8 mouse cellular contexts compared by ENCODE assay signal in genomic region chr1:42693852-42694251, GRCm38 (mm10). TPM values are rescaled to one million over a fixed set of nuclear protein-coding genes. Genes with fewer than 3 reads are reported as not detected.
A peak's percentile ranks its signal among the peaks of the same experiment; 100 is the strongest.
DNase-seq lines count a peak whose midpoint lies in the region; ATAC-seq lines count a peak whose summit lies in the region.
"Had no signal": no experiment of that assay in that cellular context is flagged by ENCODE, and none has a peak within 500 bp of the region (broad histone marks: within the 10 kb centered on the region; RNA-seq: fewer than 3 reads in every experiment).

No protein-coding gene starts in this region.

- H3K36me3 ChIP-seq in liver, embryonic 11.5 days (ENCODE audit: control insufficient read depth, insufficient read depth, low read length): no peaks in the 10 kb centered on the region
- H3K36me3 ChIP-seq in embryonic facial prominence, embryonic 10.5 days (replicated peaks): peaks cover 16% of the 10 kb centered on the region
- H3K36me3 ChIP-seq in hindbrain, embryonic 15.5 days: no peaks in the 10 kb centered on the region
- H3K36me3 ChIP-seq in limb, embryonic 10.5 days: no peaks in the 10 kb centered on the region

- H3K27me3 ChIP-seq in liver, embryonic 11.5 days (replicated peaks; ENCODE audit: control insufficient read depth, insufficient read depth, low read length): peaks cover 98% of the 10 kb centered on the region
- peaks cover 97% of the 10 kb centered on the region for H3K27me3 ChIP-seq in embryonic facial prominence, embryonic 10.5 days (replicated peaks; ENCODE audit: low read depth, poor library complexity, severe bottlenecking)
- no peaks in the 10 kb centered on the region for H3K27me3 ChIP-seq in hindbrain, embryonic 15.5 days
- H3K27me3 ChIP-seq in limb, embryonic 10.5 days (ENCODE audit: low read depth, poor library complexity, severe bottlenecking): peaks cover 100% of the 10 kb centered on the region

- H3K4me1 ChIP-seq in liver, embryonic 11.5 days (replicated peaks; ENCODE audit: control insufficient read depth, insufficient read depth, low read length): peaks cover 2% of the 10 kb centered on the region
- H3K4me1 ChIP-seq in embryonic facial prominence, embryonic 10.5 days: peaks cover 40% of the 10 kb centered on the region
- H3K4me1 ChIP-seq in hindbrain, embryonic 15.5 days (replicated peaks): peaks cover 10% of the 10 kb centered on the region
- peaks cover 50% of the 10 kb centered on the region for H3K4me1 ChIP-seq in limb, embryonic 10.5 days

- no peak for ATAC-seq in liver, embryonic 11.5 days (replicated peaks; ENCODE audit: low FRiP score)
- ATAC-seq in hindbrain, embryonic 15.5 days (ENCODE audit: low FRiP score, low read depth): no peak

- H3K9me3 ChIP-seq in liver, embryonic 11.5 days (ENCODE audit: control insufficient read depth, low read length): no peaks in the 10 kb centered on the region
- no peaks in the 10 kb centered on the region for H3K9me3 ChIP-seq in embryonic facial prominence, embryonic 10.5 days
- no peaks in the 10 kb centered on the region for H3K9me3 ChIP-seq in hindbrain, embryonic 15.5 days
- H3K9me3 ChIP-seq in limb, embryonic 10.5 days (replicated peaks): no peaks in the 10 kb centered on the region

- DNase-seq in liver, embryonic 11.5 days (ENCODE audit: low spot score): no peak
- DNase-seq in liver: no peak
- peak; percentile 68 for DNase-seq in embryonic facial prominence, embryonic 10.5 days (ENCODE audit: low spot score)
- peak; percentile 69 for DNase-seq in limb, embryonic 10.5 days (ENCODE audit: low spot score)
- DNase-seq in retina, postnatal 1 day: peak; percentile 67
- no peak for DNase-seq in spleen, adult 18-20 months

- peak overlapping the region; percentile 40 for H3K4me3 ChIP-seq in liver, embryonic 11.5 days (ENCODE audit: low read depth, low read length)
- peak overlapping the region; percentile 74 for H3K4me3 ChIP-seq in embryonic facial prominence, embryonic 10.5 days
- H3K4me3 ChIP-seq in hindbrain, embryonic 15.5 days: peak overlapping the region; percentile 54
- H3K4me3 ChIP-seq in limb, embryonic 10.5 days: peak overlapping the region; percentile 53

- under 1% methylated on average over 22 of the region's 22 CpGs for WGBS in liver, embryonic 11.5 days
- WGBS in embryonic facial prominence, embryonic 10.5 days: under 1% methylated on average over 22 of the region's 22 CpGs
- under 1% methylated on average over 22 of the region's 22 CpGs for WGBS in hindbrain, embryonic 15.5 days
- WGBS in limb, embryonic 10.5 days: under 1% methylated on average over 22 of the region's 22 CpGs

- no peak overlapping the region for H3K27ac ChIP-seq in liver, embryonic 11.5 days (ENCODE audit: low read depth, low read length)
- peak overlapping the region; percentile 93 for H3K27ac ChIP-seq in embryonic facial prominence, embryonic 10.5 days (replicated peaks)
- H3K27ac ChIP-seq in hindbrain, embryonic 15.5 days (replicated peaks): peak overlapping the region; percentile 95
- H3K27ac ChIP-seq in limb, embryonic 10.5 days: no peak overlapping the region

- H3K9ac ChIP-seq in liver, embryonic 11.5 days (ENCODE audit: low read depth, low read length): no peak overlapping the region
- H3K9ac ChIP-seq in hindbrain, embryonic 15.5 days: peak overlapping the region; percentile 65

- H3K4me2 ChIP-seq in liver, embryonic 11.5 days: peak overlapping the region; percentile 67
- peak overlapping the region; percentile 97 for H3K4me2 ChIP-seq in hindbrain, embryonic 15.5 days

RNA-seq across cellular contexts. Expression of gene Pou3f3, which starts 1.7 kb away (rescaled TPM):
- 0.08 and 0.11 TPM in 2 replicates for polyA plus RNA-seq in liver, embryonic 11.5 days (2014; fragmentation: Nextera tagmentation; extraction: Ambion mirVana)
- polyA plus RNA-seq in embryonic facial prominence, embryonic 10.5 days (2016; fragmentation: Nextera tagmentation; extraction: Ambion mirVana): 6.8 and 7.5 TPM in 2 replicates
- 11.0 and 16.4 TPM in 2 replicates for polyA plus RNA-seq in hindbrain, embryonic 15.5 days (2015; fragmentation: Nextera tagmentation; extraction: Ambion mirVana)
- polyA plus RNA-seq in limb, embryonic 10.5 days (2016; fragmentation: Nextera tagmentation; extraction: Ambion mirVana): 0.11 TPM in 1 of 2 replicates, not detected in the other
- polyA plus RNA-seq: liver, adult 2 months had no signal

Comparison
In these comparisons a context has a peak if more than half of its experiments do, and no peak if none do; other contexts are left out.
1. DNase-seq: peak in embryonic facial prominence, embryonic 10.5 days (single experiment), limb, embryonic 10.5 days (single experiment) and retina, postnatal 1 day (single experiment); none in liver, embryonic 11.5 days (single experiment), liver (single experiment) and spleen, adult 18-20 months (0 of 2).
2. H3K27ac ChIP-seq: peak in embryonic facial prominence, embryonic 10.5 days (single experiment) and hindbrain, embryonic 15.5 days (single experiment); none in liver, embryonic 11.5 days (single experiment) and limb, embryonic 10.5 days (single experiment).
3. Peak in every context shown above with its lines, with median percentiles within 50 percentile points of each other: H3K4me3 ChIP-seq.